Mouse (Mus musculus): ENCODE measurements around the gene Capn5. TPM values are rescaled to one million over a fixed set of nuclear protein-coding genes. Genes with fewer than 3 reads are reported as not detected.

Capn5 gene
- polyA plus RNA-seq, 1 experiment from 2014 or later = 15.9 TPM

GRCm38 (mm10) chr7:98156280-98156665, 21.8 kb downstream of the Capn5 start:
- Histone ChIP-seq H3K27ac (replicated peaks) (no peak overlapping the region), H3K36me3 (no peaks in the 10 kb centered on the region), H3K9me3 (no peaks in the 10 kb centered on the region), H3K9ac (replicated peaks) (no peak overlapping the region), H3K27me3 (no peaks in the 10 kb centered on the region), H3K4me2 (replicated peaks) (no peak overlapping the region), H3K4me1 (peaks cover 17% of the 10 kb centered on the region), H3K4me3 (no peak overlapping the region)
- 50% methylated on average over 3 of the region's 3 CpGs for WGBS
- peak; percentile 14; the same call in 1 of the 2 replicates for ATAC-seq (replicated peaks)

- Histone ChIP-seq H3K27me3 (no peaks in the 10 kb centered on the region), H3K4me2 (replicated peaks) (no peak overlapping the region), H3K4me1 (peaks cover 17% of the 10 kb centered on the region), H3K27ac (replicated peaks) (no peak overlapping the region), H3K4me3 (no peak overlapping the region), H3K9me3 (no peaks in the 10 kb centered on the region), H3K9ac (replicated peaks) (no peak overlapping the region), H3K36me3 (no peaks in the 10 kb centered on the region)
- WGBS = 30% methylated on average over 7 of the region's 8 CpGs
- ATAC-seq (replicated peaks) = peak; percentile 62
Measured at GRCm38 (mm10) chr7:98155546-98156279, 22.4 kb downstream of the Capn5 start.

GRCm38 (mm10) chr7:98153892-98154291, 24.2 kb downstream of the Capn5 start:
- H3K4me1 ChIP-seq = peaks cover 28% of the 10 kb centered on the region
- no peak for ATAC-seq (replicated peaks)
- 87% methylated on average over 5 of the region's 5 CpGs for WGBS
- no peaks in the 10 kb centered on the region for H3K9me3 ChIP-seq
- H3K27ac ChIP-seq (replicated peaks) = no peak overlapping the region
- H3K4me2 ChIP-seq (replicated peaks) = no peak overlapping the region
- no peaks in the 10 kb centered on the region for H3K27me3 ChIP-seq
- H3K36me3 ChIP-seq = no peaks in the 10 kb centered on the region
- no peak overlapping the region for H3K4me3 ChIP-seq
- no peak overlapping the region for H3K9ac ChIP-seq (replicated peaks)

GRCm38 (mm10) chr7:98153345-98153744, 24.7 kb downstream of the Capn5 start:
- WGBS = 32% methylated on average over 3 of the region's 3 CpGs
- H3K27ac ChIP-seq (replicated peaks) = no peak overlapping the region
- H3K4me3 ChIP-seq = no peak overlapping the region
- H3K9me3 ChIP-seq = no peaks in the 10 kb centered on the region
- no peak overlapping the region for H3K4me2 ChIP-seq (replicated peaks)
- H3K4me1 ChIP-seq = peaks cover 28% of the 10 kb centered on the region
- ATAC-seq (replicated peaks) = no peak
- no peak overlapping the region for H3K9ac ChIP-seq (replicated peaks)
- H3K36me3 ChIP-seq = no peaks in the 10 kb centered on the region
- H3K27me3 ChIP-seq = no peaks in the 10 kb centered on the region

GRCm38 (mm10) chr7:98152400-98152799, 25.7 kb downstream of the Capn5 start:
- Histone ChIP-seq H3K36me3 (no peaks in the 10 kb centered on the region), H3K4me3 (no peak overlapping the region), H3K27me3 (no peaks in the 10 kb centered on the region), H3K9me3 (no peaks in the 10 kb centered on the region), H3K27ac (replicated peaks) (no peak overlapping the region), H3K9ac (replicated peaks) (no peak overlapping the region), H3K4me1 (peaks cover 30% of the 10 kb centered on the region), H3K4me2 (replicated peaks) (no peak overlapping the region)
- ATAC-seq (replicated peaks) = no peak
- 68% methylated on average over 8 of the region's 8 CpGs for WGBS

GRCm38 (mm10) chr7:98150525-98150924, 27.5 kb downstream of the Capn5 start:
- H3K4me3 ChIP-seq = no peak overlapping the region
- H3K36me3 ChIP-seq = no peaks in the 10 kb centered on the region
- WGBS = 56% methylated on average over 5 of the region's 5 CpGs
- peaks cover 24% of the 10 kb centered on the region for H3K4me1 ChIP-seq
- H3K9ac ChIP-seq (replicated peaks) = no peak overlapping the region
- no peaks in the 10 kb centered on the region for H3K9me3 ChIP-seq
- no peaks in the 10 kb centered on the region for H3K27me3 ChIP-seq
- ATAC-seq (replicated peaks) = no peak
- H3K4me2 ChIP-seq (replicated peaks) = no peak overlapping the region
- H3K27ac ChIP-seq (replicated peaks) = no peak overlapping the region

- Histone ChIP-seq H3K4me1 (peaks cover 24% of the 10 kb centered on the region), H3K9me3 (no peaks in the 10 kb centered on the region), H3K36me3 (no peaks in the 10 kb centered on the region), H3K4me2 (replicated peaks) (no peak overlapping the region), H3K4me3 (no peak overlapping the region), H3K27me3 (no peaks in the 10 kb centered on the region), H3K9ac (replicated peaks) (no peak overlapping the region), H3K27ac (replicated peaks) (0 out of 2 replicates have a peak overlapping the region, but pooled peaks have one; percentile 29)
- 23% methylated on average over 3 of the region's 3 CpGs for WGBS
- no peak for ATAC-seq (replicated peaks)
Measured at GRCm38 (mm10) chr7:98149802-98150201, 28.3 kb downstream of the Capn5 start.

GRCm38 (mm10) chr7:98148721-98149407, 29.2 kb downstream of the Capn5 start:
- H3K9ac ChIP-seq (replicated peaks) = no peak overlapping the region
- H3K4me2 ChIP-seq (replicated peaks) = no peak overlapping the region
- H3K9me3 ChIP-seq = no peaks in the 10 kb centered on the region
- no peak for ATAC-seq (replicated peaks)
- H3K27me3 ChIP-seq = no peaks in the 10 kb centered on the region
- H3K36me3 ChIP-seq = no peaks in the 10 kb centered on the region
- H3K4me3 ChIP-seq = no peak overlapping the region
- H3K27ac ChIP-seq (replicated peaks) = peak overlapping the region; percentile 50
- peaks cover 24% of the 10 kb centered on the region for H3K4me1 ChIP-seq
- 63% methylated on average over 10 of the region's 10 CpGs for WGBS

- Histone ChIP-seq H3K9ac (replicated peaks) (no peak overlapping the region), H3K4me1 (peaks cover 24% of the 10 kb centered on the region), H3K4me2 (replicated peaks) (no peak overlapping the region), H3K27me3 (no peaks in the 10 kb centered on the region), H3K9me3 (no peaks in the 10 kb centered on the region), H3K4me3 (no peak overlapping the region), H3K27ac (replicated peaks) (peak overlapping the region; percentile 50), H3K36me3 (no peaks in the 10 kb centered on the region)
- 55% methylated on average over 8 of the region's 8 CpGs for WGBS
- ATAC-seq (replicated peaks) = no peak
Measured at GRCm38 (mm10) chr7:98147766-98148165, 30.3 kb downstream of the Capn5 start.

GRCm38 (mm10) chr7:98146447-98146845, 31.6 kb downstream of the Capn5 start:
- Histone ChIP-seq H3K4me3 (no peak overlapping the region), H3K4me1 (peaks cover 24% of the 10 kb centered on the region), H3K27me3 (no peaks in the 10 kb centered on the region), H3K36me3 (no peaks in the 10 kb centered on the region), H3K9ac (replicated peaks) (no peak overlapping the region), H3K27ac (replicated peaks) (no peak overlapping the region; the same call in 1 of the 2 replicates), H3K9me3 (no peaks in the 10 kb centered on the region), H3K4me2 (replicated peaks) (no peak overlapping the region)
- no peak for ATAC-seq (replicated peaks)
- 82% methylated on average over 8 of the region's 8 CpGs for WGBS

GRCm38 (mm10) chr7:98145842-98146446, 32.1 kb downstream of the Capn5 start:
- H3K27me3 ChIP-seq = no peaks in the 10 kb centered on the region
- peaks cover 24% of the 10 kb centered on the region for H3K4me1 ChIP-seq
- no peak for ATAC-seq (replicated peaks)
- no peak overlapping the region for H3K9ac ChIP-seq (replicated peaks)
- H3K4me2 ChIP-seq (replicated peaks) = no peak overlapping the region
- no peak overlapping the region; the same call in 1 of the 2 replicates for H3K27ac ChIP-seq (replicated peaks)
- H3K36me3 ChIP-seq = no peaks in the 10 kb centered on the region
- 80% methylated on average over 12 of the region's 12 CpGs for WGBS
- H3K9me3 ChIP-seq = no peaks in the 10 kb centered on the region
- no peak overlapping the region for H3K4me3 ChIP-seq

- WGBS = 81% methylated on average over 5 of the region's 5 CpGs
- Histone ChIP-seq H3K4me3 (no peak within 1 kb of the TSS), H3K27ac (replicated peaks) (no peak within 1 kb of the TSS; the same call in 1 of the 2 replicates), H3K4me1 (peaks cover 28% of the 10 kb centered on the region), H3K36me3 (no peaks in the 10 kb centered on the region), H3K9me3 (no peaks in the 10 kb centered on the region), H3K4me2 (replicated peaks) (no peak within 1 kb of the TSS), H3K9ac (replicated peaks) (no peak within 1 kb of the TSS), H3K27me3 (no peaks in the 10 kb centered on the region)
- no peak for ATAC-seq (replicated peaks)
Measured at GRCm38 (mm10) chr7:98145402-98145801, 32.7 kb downstream of the Capn5 start, which contains the start of gene Omp. Omp (minus strand) TSS chr7:98145502.
